Mouse (Mus musculus) inflammation-experienced regulatory T-cells, adult 6 months (primary cell): ENCODE results near the gene 2310009B15Rik. TPM values are rescaled to one million over a fixed set of nuclear protein-coding genes. Genes with fewer than 3 reads are reported as not detected.
A peak's percentile ranks its signal among the peaks of the same experiment; 100 is the strongest.

Experiments used
- ATAC-seq: one replicate; pipeline ENCODE4 v1.8.0; 2017
- polyA plus RNA-seq, 3 experiments: library from polyadenylated mRNA; unstranded; fragments of 100-300 nt; shearing (Covaris generic); gene quantifications; one replicate each; pipeline ENCODE4 v1.2.1; 2017

2310009B15Rik gene
- polyA plus RNA-seq: 10 to 100 TPM; 11.9 to 18.4 (median 14.3) TPM

DNA sequence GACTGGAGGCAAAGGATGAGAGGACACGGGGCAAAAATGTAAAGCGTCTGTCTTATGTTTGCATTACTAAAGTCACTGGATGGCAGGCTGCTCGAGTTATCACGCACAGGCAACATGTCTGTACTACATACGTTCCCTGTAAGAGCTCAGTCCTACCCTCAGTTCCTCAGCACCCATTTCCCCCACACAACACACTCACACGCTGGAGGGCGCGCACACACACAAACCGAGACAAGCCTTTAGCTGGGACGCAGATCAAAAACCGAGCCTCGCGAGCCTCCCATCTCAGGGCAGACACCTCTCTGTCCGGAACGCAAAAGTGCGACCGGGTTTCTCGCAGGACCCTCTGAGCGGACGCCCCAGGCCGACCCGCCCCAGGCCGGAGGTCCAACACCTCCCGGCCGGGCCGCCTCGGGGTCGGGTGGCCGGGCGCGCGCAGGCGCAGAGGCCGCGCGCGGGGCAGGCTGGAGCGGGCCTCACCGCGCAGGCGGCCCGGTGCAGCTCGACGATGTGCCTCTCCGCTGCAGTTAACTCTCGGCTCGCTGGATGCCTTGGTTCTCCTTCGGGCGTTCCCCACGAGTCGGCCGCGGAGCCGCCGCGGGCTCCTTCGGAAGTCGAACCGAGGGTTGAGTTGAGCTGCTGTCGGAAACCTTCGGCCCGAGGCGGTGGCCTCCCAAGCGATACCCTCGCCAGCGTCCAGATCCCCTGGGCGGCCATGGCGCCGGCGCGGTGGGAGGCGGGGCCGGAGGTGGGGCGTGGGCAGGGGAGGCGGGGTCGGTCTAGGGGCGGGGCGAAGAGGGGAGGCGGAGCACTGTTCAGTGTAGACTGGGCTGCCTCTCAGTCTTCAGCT lies at the start of gene 2310009B15Rik:
TSS of gene 2310009B15Rik (minus strand) at position 752 of the 850 bp plus-strand sequence.
- peak; percentile 89 for ATAC-seq

DNA sequence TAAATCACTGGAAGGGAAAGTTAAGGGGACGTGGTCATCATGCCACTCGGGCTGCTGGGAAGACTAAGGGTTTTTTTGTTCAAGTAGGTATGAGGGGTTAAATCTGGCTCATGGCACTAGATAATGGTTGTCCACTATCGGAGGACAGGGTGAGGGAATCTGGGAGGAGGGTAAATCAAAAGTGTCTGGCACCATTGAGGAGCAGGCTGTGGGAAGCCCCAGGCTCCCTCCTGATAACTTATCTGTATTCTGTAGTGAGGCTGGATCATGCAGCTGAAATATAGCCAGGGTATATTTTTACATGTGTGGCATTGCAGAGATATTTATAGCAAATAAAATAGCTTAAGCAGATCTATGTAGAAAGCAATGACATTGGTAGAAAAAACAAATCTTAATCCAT lies 49.6 kb upstream of the 2310009B15Rik start:
- ATAC-seq: no peak

DNA sequence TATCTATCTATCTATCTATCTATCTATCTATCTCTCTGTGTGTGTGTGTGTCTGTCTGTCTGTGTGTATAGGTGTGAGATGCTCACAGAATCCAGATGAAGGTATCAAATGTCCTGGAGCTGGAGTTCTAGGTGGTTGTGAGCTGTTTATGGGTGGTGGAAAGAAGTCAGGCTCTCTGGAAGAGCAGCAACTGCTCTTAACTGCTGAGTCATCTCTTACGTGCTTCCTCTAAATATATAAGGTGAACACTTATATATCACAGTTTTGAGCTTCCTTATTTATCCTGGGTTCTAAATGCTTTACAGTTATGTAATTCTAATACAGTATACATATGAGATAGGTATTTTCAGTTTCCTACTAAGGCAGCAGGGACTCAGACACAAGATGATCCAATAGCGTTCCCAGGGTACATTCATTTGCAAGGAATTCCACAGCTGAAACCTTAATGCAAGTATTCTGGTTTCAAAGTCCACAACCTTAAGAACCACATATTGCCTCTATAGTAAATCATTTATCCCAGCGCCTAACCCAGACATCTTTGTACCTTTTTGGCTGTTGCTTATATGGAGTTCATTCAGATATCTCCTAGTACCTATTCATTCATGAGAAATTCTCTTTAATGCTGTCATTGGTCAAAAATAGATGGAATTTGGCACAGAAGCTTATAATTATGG lies 48.6 kb upstream of the 2310009B15Rik start:
- ATAC-seq: no peak

DNA sequence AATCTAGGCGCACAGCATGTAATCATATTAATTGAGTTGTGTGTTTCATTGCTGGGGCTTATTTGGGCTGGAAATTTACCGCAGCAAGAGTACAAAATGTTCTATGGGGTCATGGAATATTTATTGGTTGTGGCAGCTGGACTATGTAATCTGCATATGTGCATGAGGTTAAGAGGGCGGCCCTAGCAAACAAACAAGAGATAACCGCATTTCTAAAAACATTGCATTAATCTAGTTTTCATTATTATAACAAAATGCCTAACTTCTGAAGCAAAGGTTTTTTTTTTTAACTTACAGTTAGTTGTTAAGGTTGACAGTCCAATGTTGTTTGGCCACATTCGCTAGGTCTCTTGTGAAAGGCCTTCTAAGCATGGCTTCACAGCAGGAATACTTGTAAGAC lies 47.2 kb upstream of the 2310009B15Rik start:
- ATAC-seq: no peak

DNA sequence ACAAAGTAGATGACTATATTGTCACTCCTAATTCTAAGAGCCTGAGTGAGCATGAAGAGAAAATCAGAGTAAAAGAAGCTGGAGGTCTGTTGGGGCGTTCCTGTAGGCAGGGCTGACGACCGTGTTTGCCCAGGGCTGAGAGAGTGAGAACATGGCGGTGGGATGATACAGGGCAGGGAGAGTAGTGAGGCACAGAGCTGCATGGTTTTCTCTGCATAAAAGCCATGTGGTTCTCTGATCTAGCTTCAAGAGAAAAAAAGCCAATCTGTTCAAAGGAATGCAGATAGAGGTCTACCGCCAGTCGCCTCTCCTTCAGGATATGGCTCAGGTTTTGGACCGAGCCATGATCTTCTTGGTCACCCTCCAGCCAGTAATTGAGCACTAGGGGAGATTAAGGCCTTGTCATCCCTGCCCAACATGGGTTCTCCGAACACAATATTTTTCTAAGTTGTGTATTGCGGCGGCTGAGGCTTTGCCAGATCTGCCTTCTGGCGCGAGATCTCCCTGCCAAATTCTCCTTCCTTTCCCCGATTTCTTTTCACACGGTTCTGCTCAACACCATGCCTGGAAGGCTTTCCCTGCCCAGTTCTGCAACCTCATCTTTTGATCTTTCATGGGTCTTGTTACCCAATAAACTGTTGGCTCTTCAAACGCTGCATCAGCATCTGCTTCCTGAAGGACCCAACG lies 44.9 kb upstream of the 2310009B15Rik start:
- no peak for ATAC-seq

DNA sequence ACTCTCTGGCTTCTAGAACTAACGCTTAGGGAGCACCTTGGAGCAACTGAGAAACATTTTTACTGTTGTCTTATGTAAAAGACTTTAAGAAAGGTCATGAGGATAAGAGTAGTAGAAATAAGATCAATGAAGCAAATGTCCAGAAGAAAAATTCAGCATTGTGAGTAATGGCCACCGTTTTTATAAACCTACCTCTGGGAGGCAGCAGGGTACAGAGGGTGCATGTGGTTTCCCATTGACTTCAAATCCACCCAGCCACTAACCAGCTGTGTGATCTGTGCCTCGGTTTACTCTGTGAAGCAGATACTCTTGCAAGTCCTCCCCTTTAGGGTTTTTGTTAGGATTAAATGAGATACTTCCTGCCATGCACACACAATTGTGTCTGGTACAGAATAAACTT lies 39.4 kb upstream of the 2310009B15Rik start:
- ATAC-seq: no peak

DNA sequence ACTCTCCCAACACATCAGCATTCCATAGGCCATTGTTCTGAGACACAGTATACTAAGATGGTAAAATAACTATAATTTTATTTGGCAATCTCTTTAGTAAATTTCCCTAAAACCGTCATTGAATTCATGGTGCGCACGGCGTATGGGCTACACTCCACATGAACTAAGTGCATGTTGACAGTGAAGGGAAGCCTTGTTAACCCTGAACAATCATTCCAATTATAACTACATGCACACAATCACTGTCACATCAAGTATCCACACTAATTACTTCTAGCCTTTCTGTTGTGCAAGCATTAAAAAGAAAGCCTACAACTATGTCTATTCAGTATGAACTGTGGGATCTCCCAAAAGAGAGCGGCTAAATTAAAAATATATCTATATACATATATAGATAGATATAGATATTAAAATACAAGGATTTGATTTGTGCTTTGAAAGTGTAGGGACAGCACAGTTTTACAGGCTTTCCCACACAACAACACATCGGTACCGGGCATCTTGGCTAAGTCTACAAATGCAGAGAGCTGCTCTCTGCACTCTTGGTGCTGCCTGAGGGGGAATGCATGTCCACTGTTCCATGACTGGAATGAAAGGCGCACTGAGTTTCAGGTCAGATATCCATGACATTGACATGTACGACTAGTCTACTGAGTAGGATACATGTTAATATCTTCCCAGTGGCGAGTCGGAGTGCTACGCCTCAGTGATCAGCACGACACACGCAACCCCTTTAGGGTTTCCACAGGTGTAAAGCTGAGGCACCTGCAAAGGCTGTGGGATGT lies 21.0 kb upstream of the 2310009B15Rik start:
- no peak for ATAC-seq

DNA sequence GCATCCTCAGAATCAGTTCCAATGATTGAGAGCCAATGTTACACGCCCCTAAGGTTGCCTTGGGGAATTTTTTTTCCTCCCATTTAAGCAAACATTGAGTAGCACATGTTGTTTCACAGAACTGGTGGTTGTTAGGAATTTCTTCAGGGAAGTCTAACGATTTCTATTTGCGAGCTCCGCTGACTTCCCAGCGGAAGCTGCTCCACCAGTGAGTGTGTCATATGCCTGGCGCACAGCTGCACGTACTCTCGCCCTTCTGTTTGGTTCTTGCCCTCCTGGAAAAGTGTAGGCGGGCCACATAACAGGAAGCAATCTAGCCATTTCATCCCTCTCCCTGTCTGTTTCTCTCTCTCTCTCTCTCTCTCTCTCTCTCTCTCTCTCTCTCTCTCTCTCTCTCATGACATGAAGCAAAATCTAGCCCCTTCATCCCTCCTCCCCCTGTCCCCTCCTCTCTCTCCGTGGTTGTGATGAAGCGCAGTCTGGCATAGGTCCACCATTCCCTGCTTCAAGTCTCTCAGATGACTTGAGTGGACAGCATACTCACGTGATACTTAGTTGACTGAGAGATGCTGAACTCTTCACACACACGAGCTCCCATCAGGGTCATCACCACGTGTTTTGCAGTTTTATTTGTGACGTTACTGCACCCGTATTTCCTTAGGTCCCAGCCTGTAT lies 19.9 kb upstream of the 2310009B15Rik start:
- no peak for ATAC-seq

DNA sequence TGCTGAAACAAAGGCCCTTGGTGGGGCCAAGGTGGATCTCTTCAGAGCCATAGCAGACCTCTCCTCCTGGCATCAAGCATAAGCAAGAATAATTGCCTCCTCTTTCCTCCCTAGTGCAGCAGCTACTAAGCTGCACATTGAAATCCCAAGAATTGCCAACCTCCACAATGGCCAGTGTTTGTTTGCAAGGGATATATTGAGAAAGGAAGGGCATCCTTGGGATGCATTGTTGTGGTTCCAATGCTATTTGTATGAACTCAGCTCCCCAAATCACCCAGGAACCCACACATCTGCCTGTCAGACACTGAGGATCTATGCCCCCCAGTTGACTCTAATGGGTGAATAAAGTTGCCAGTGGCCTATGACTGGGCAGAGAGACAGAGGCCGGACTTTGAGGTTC lies 5.8 kb downstream of the 2310009B15Rik start:
- no peak for ATAC-seq

DNA sequence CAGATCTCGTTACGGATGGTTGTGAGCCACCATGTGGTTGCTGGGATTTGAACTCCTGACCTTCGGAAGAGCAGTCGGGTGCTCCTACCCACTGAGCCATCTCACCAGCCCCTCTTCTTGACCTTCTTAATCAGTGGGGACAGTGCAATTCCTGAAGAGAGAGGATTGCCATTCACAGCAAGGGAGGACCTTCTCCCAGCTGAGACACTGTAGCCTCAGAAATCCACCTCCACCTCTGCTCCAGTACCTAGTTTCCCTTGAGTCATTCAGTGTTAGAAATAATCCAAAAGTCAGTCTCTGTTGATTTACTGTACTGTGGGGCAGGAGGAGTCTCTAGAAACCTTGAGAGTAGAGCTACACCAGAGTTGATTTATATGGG lies 6.5 kb downstream of the 2310009B15Rik start:
- no peak for ATAC-seq

DNA sequence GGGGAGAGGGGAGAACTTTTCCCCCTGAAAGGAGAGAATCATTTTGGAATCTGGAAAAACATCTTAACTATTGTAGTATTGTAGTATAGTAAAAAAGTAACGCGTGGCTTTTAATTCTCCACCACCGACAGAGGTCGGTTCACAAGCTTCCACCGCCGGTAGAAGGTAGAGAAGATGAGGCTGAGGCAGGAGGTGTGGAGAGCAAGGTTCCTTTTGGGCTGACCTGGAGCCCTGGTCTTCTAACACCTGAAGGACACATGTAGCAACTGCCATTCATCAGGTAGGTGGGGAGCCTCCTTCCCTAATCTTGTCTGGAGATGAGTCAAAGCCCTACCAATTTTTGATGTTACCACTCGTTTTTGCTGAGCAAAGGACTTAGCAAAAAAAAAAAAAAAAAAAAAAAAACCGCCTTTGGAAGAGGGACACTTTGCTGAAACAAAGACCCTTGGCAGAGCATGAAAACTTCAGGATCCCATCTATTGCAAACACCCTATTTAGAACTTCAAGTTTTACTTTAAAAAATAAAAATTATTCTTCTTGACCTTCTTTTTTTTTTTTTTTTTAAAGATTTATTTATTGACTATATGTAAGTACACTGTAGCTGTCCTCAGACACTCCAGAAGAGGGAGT lies 7.0 kb downstream of the 2310009B15Rik start:
- no peak for ATAC-seq

DNA sequence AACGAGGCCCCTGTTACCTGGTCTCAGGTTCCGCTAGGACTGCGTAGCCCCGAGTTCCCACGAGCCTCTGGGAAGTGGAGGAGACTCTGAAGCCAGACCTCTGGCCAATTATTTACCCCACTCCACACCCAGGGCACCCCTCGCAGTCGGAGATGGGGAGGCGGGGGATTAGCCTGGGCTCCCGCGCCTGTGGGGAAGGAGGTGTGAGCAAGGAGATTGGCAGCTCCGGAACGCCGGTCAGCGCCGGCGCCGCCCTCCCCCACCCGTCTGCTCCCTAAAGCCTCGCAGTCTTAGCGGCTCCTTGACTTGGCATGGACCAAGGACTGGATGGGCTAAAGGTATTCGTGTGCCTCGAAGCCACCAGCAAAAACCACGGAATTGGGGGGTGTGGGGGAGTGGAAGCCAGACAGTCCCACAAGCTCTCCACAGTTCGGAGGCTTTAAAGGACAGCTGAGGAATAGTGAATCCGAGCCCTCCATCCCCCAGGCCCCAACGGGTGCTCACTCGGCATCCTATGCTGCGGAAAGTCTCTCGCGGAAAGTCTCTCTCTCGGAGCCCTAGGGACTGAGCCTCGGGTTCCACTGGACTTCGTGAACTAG lies 8.0 kb downstream of the 2310009B15Rik start, which contains the start of gene Lhx9:
TSS of gene Lhx9 (minus strand) at position 67 of the 599 bp plus-strand sequence.
- ATAC-seq: peak; percentile 5

DNA sequence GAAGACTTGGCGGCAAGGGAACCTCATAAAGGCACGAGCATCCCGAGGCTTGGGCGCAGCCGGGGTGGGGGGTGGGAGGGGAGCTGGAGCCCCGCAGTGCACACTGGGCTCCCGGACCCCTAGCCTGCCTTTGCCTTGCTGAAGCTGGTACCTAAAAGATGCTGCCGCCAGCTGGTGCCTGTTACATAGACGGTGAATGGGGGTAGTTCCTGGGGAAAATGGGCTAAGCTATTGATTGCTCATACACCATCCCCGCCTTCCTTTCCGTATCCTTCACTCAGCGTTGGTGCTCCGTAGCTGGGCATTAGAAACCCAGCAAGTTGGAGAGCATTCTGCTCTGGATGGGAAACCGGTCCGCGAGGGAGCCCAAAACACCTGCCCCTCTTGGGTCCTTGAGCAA lies 8.6 kb downstream of the 2310009B15Rik start:
- ATAC-seq: peak; percentile 3

DNA sequence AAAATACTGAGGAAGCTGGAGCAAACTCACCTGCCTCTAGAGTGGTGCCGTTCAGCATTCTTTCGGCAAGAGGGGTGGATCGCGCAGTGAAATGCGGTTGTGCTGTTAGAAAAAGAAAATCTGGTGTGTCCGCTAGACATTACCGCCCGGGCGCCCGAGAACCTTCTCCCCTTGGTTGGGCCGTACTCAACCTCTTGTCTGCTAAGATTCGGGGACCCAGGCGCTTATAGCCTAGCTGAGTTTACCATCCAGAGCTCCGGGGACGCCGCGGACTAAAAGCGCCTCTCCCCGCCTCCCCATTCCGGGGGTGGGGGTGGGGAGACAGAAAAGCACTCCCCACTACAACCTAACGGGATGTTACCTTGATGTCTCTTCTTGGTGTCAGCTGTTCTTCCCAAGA lies 9.5 kb downstream of the 2310009B15Rik start:
- no peak for ATAC-seq

DNA sequence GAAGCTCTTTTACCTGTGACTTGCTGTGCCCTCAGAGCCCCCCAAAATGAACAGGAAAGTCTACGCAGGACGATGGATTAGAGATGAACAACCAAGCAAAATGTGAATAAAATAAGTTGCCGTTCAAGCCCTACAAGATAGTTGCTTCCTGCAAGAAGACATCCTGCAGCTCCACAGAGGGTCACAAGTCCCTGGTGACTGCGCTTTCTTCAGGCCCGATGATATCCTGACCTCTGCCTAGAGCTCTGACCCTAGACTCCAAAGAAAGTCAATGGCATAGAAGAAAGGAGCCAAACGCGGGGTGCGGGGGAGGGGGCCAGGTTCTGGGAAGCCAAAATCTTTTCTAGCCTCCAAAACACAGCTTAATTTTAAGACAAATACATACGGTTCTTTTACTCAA lies 10.1 kb downstream of the 2310009B15Rik start:
- no peak for ATAC-seq

DNA sequence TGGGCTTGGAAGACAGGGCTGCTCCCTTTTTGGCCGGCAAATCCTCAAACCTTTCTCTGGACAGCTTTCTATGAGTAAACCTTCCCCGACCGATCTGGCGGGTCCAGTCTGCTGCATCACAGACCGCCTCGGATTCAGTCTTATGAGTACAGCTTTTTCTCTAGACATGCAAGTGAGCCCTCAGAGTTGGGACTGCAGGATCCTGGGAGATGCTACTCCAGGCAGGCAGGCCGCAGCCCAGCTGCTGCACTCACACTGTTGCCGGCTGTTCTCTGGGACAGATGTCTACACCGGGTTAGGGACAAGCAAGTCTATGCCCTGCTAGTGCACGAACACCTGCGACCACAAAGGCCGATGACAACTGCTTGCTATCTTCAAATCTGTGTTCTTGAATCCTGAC lies 10.5 kb downstream of the 2310009B15Rik start:
- no peak for ATAC-seq

DNA sequence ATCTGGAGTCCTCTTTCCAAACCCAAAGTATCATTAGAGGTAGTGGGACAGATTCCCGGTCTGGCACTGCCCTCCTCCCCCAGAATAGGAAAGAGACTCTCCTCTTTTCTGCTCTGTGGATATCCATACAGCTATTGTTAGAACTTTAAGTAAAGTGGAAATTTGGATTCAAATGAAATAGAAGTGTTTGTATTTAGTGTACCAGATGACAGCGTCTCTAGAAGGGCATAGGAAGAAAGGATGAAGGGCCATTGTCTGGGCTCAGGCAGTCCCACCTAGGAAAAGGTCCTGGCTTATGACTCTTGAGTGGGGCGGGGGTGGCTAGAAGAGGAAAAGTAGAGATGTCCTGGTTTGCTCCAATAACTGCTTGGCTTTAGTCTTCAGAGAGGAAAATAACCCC lies 11.2 kb downstream of the 2310009B15Rik start:
- no peak for ATAC-seq

DNA sequence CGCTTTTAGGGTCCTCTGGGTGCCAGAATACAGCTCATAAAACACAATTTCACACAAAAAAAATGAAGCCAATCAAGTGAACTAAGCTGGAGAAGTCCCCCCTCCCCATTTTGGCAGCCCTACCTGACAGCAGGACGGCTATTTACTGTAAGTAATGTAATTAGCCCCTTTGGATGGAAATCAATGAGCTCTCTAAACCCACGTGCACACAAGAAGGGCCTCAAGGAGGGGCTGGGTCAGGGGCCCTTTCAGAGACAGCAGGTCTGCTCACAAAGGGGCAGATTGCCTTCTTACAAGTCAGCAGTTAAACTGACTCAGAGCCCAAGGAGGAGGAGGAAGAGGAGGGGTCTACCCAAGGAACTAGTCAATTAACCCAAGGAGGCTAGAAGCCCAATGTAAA lies 12.5 kb downstream of the 2310009B15Rik start:
- ATAC-seq: no peak

DNA sequence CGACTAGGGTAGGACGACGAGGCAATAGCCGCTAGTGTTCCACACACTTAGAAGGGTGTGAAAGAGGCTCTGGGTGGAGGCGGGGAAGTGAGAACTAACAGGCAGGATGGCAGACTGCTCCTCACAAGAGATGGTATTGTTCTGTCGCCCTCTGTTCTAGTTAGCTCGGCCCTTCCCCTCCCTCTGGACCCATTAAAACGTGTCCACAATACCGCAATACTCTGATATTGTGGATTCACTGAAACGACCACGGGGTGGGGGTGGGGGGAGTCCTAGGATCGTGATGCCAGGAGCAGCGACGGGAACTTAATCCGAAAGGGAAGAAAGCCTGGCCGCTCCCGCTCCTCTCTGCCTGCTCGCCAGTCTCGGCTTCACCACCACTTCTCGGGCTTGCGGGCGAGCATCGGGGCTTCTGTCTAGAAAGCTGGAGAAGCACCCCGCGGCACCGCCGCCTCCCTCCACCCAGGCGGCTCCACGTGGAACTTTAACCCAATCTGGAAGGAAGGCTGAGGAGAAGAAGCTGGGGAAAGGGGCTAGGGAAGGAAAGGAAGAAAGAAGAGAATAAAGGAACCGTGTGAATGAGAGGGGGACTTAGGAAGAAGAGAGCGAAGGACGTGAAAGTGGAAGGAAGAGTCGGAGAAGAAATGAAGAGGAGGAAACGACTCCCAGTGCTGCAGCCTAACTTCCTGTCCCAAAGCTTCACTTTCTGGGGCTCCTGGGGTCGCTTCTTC lies 13.1 kb downstream of the 2310009B15Rik start:
- peak; percentile 38 for ATAC-seq

DNA sequence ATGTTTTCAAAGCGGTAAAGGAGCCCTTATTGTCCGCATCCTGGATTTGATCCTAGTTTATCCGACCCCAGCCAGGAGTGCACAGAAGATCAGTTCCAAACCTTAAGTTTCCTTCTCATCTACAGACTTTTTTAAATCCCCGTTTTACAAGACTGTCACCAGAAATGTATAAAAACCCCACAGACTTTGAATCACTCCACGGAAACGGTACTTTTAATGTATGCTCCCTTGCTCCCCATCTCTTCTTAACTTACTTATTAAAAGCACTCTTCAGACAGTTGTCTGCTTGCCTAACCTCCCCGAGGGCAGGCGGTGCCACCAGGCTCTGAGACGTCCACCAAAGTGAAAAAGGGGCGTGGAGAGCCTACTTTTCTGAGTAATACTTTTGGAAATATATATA lies 13.9 kb downstream of the 2310009B15Rik start:
- ATAC-seq: no peak
